Mouse (Mus musculus) olfactory bulb, adult 2 months (tissue): Measurements from ENCODE around the gene Stard8.

Experiments
- CTCF ChIP-seq: fragments of 200-500 bp; IDR thresholded peaks from 2 replicates; pipeline ENCODE4 v1.5.1; 2012; ENCODE audit warnings: low read depth, mild to moderate bottlenecking, low read length, moderate library complexity; ENCODE audit not compliant: insufficient read depth
- POLR2A ChIP-seq: fragments of 200-500 bp; IDR thresholded peaks from 2 replicates; pipeline ENCODE4 v1.6.1; 2012; ENCODE audit warnings: mild to moderate bottlenecking, low read depth, low read length, moderate library complexity; ENCODE audit not compliant: insufficient read depth

DNA sequence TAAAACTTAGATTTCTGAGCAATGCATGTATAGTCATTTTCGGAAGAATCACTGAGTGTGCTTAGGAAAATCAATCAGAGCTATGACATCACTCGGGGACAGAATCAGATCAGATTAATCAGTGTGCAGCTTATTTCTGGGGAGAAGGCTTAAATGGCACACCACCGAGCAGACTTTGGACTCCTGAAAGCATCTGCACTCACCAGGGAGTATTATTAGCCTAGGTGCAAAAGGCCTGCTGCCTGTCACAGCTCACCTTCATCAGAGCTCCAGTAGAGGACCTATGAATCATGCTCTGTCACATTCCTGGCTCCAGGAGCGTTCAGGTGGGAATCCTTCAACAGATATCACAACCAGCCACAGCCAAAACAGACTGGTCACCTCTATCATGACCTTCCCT is 73.4 kb downstream of the Stard8 start:
- no peak for TF ChIP-seq POLR2A
- no peak for TF ChIP-seq CTCF
